Mouse (Mus musculus): Measurements from ENCODE around the gene Pif1.

Gene Pif1

DNA sequence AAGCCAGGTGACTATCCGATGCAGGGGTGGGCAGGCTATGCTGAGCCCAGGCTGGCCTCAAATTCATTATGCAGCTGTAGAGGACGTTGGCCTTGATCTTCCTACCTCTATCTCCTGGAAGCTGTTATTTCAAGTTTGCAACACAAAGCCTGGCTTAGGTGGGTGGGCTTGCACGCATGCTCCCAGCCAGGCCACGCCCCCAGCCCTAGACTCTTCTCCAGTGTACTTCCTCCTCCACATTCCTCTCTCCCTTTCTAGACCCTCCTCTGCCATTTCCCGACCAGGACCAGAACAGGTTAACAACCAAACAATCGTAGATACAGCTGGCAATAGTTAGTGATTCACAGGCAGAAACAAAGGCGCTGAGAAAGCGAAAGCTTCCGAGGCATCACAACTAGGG is 6.6 kb downstream of the Pif1 start:
- peak; percentile 97 for DNase-seq (ENCODE audit: low read depth, low spot score)

DNA sequence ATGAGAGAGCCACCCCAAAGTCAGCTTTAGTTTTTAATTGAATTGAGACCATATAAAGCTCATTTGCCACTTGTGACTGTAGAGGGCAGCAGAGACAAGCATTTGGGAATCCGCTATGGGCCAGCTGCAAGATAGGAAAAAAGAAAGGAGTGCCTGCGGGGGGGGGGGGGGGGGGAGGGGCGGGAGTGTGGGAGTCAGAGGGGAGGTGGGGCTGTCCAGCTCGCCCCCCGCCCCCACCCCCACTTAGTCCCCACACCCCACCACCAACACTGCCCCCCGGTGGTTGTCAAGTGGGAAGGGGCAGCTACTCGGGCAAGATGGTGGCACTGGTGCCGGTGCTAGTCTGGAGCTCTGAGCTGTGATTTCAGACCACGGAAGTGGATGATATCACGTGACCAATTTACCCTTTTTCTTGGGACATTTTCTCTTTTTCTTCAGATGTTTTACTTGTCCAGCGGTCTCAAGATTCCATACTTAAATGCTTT is 11.8 kb downstream of the Pif1 start:
- peak; percentile 88 for DNase-seq (ENCODE audit: low read depth, low spot score)

DNA sequence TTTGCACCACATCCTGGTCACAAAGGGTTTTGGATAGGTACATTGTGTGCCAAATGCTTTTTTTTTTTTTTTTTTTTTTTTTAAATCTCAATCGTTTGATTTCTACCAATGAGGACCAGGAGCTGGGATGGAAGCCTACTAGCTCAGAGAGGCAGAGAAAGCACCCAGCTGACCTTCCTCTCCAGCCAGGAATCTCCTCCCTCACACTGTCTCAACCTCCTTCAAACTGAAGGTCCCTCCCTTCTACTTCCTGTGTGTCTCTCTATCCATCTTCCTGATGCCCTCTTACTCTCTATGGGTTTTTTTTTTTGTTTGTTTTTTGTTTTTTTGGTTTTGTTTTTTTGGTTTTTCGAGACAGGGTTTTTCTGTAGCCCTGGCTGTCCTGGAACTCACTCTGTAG is 14.0 kb downstream of the Pif1 start:
- peak; percentile 81 for DNase-seq (ENCODE audit: low read depth, low spot score)

DNA sequence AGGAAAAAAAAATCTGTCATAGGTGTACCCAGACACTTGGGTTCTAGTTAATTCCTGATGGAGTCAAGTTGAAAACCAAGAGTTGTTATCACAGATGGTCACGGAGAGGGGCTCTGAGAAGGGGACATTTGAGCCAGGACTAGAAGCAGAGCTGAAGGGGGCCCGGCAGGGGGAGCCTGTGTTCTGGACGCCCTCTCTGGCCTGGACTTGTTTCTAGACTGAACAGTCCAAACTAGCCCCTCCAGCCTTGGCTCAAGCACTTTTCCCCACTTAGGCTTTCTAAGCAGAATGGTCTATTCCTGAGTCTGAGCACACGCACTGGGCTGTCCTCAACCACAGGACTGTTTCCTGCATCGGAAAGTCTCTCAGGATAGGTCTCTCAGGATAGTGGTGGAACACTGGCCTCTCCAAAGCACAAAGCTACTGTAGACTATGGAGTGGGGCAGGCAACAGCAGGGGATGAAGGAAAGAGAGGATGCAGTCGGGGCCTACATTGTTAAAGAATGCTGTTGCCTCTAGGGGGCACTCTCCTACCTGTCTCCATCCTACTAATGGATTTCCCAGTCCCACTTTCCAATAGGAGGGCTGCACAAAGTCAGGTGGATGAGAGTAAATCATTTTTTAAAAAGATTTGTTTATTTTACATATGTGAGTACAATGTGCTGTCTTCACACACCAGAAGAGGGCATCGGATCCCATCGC is 16.6 kb downstream of the Pif1 start:
- DNase-seq (ENCODE audit: low read depth, low spot score) = peak; percentile 80

DNA sequence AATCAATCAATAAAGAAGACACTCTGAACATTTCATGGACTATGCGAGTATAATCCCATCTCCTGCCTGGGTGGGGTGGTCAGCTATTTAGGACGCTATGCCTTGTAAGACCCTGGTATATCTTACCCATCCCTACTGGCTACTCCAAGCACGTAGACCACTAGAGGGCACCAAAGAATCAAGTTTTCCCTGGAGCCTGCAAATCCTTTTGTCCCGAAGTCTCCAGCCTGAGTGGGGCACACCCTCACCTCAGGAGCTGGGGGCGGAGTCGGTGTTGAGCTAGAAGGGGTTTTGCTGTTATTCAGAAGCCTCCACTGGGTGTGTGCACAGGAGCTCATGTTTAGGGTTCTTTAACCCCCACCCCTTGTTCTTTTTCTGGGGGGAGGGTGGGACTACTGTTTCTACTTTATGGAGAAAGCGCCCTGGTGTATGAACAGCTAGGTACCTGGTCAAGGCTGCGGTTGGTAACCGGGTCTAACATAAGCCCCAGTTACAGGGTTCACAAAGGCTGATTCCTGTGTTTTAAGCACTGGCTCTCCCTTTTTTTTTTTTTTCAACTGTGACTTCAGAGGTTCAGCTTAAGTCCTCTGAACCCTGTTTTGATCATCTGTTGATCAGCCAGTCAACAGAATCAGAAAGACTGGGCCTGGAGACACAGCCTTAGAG is 18.6 kb downstream of the Pif1 start:
- DNase-seq (ENCODE audit: low read depth, low spot score) = peak; percentile 99

DNA sequence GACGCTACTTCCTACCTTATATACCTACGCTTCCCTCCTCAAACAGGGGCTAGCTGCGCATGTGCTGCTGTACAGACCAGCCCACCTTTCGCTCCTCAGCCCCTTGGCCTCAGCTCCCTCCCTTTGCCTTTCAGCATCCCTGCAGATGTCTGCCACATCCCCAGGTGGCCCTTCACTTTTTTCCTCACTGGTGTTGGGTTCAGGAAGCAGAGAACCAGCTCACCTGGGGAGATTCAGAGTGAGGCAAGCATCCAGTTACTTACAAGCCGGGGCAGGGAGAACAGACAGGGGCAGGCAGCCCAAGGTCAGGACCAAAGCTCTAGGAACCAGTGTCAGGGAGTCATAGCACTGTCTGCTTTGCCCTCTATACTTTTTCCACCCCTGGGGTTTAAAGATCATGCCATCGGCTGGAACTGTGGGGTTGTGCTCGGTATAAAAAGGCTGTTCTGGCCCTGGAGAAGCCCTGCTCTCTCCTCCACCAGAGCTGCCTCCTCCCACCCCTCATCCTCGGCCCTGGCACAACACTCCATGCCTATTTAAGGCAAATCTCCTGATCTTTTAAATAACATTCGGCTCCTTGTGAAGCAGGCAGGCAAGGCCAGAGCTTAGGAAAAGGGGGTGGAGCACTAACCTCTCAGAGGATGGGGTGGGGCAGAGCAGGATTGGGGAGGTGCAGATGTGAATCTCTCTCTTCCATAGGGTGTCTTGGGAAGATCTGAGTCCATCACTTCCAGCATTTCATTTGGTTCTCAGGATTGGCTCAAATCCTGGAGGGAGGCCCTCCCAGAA is 19.6 kb downstream of the Pif1 start:
- DNase-seq (ENCODE audit: low read depth, low spot score) = peak; percentile 90

DNA sequence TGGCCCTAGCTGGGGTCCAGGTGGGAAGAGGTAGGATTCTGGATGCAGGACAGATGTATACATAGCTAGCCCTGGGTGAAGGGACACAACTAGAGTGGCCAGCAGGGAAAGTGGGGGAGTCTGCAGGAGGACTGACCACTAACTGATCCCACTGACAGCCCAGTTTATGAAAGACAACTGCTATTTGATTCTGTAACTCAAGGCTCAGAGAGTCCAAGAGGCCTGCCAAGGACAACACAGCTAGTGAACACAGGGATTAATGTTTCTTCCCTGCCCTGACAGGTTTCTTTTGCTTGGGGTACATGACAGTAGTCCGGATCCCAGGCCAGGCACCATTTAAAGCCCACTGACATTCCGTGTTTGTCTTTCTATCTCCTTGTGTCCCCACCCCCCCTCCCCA is 20.2 kb downstream of the Pif1 start:
- DNase-seq (ENCODE audit: low read depth, low spot score) = no peak

DNA sequence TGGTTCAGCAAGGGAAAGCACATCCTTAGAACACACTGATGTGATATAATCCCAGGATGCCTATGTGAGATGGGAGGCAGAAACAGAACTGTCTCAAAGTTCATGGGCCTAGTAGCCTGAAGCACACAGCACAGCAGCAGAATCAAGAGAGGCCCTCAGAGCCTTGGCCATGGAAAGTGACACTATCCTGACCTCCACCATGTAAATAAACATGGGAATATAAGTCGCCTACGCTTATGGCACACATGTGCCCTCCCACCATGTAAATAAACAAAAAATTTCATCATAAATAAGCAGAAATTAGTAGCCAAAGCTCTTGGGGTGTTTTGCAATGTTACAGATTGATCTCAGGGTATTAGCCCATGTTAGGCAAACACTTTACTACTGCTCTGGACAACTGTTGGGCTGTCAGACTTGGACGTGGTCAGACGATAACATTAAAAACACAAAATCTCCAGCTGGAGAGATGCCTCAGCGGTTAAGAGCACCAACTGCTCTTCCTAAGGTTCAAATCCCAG is 25.1 kb downstream of the Pif1 start:
- no peak for DNase-seq (ENCODE audit: low read depth, low spot score)

DNA sequence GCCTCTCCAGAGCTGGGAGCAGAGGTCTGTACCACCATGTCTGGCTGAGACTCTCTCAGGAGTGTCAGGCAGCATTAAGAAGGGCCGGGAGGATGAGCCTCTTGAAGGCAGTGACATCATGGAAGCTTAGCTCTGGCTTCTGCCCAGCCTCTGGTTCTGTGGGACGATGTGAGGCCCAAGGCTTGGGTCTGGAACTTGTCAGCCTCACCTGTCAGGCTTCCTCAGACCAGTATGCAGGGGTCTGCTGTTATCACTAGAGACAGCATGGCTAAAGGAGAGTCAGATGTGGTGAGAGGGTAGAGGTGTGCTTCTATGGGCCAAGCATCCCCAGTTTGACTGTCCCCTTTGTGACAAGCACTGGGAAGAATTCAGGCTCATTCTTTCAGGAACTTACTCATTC is 26.1 kb downstream of the Pif1 start:
- DNase-seq (ENCODE audit: low read depth, low spot score) = no peak

DNA sequence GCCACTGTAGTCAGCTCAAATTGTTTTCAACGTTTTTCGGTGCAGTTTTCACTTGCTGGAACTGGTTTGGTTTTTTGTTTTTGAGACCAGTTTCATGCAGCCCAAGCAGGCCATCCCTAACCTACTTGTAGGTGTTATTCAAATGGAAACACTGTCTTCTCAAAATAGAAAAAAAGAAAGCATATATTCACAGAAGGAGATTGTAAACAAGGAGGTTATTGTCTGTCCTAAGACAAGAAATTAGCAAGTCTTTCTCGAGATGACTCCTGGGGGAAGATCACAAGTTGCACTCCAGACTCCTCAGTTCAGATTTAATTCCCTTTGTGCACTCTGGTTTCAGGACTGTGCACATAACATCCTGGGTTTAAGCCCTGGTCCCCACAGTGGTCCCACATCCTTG is 32.4 kb downstream of the Pif1 start:
- peak; percentile 74 for DNase-seq (ENCODE audit: low read depth, low spot score)

DNA sequence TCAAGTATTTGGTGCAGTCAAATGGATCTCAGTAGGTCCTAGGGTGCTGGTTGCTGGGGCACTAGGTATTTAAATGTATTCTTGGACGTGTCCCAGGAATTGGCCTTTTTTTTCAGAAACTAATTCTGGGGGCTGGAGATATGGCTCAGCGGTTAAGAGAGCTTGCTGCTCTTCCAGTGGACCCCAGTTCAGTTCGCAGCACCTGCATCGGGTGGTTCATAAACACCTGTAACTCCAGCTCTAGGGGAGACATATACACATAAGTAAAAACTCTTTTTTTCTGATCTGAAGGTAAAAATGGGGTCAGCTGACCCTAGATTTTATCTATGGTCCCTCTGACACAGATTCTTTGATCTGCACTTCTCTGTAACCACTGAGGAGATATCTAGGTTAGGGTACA is 34.2 kb downstream of the Pif1 start:
- no peak for DNase-seq (ENCODE audit: low read depth, low spot score)

DNA sequence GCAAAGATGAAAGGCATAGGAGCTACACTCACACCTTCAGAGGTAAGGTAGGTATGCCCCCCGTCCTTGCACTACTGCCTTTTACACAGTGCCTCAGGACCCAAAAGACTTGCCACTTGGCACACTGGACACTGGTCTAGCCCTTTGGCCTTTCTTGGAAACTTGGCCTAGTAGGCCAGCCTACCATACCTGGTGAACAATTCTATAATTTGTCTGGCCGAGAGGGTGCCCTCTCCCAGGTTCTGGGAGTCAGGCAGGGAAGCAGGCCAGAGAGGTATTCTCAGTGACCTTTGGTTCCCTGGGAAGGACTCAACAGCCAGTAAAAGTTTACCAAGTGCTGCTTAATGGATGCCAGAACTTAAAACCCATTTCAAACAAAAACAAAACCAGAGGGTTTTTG is 34.7 kb downstream of the Pif1 start:
- DNase-seq (ENCODE audit: low read depth, low spot score) = no peak

DNA sequence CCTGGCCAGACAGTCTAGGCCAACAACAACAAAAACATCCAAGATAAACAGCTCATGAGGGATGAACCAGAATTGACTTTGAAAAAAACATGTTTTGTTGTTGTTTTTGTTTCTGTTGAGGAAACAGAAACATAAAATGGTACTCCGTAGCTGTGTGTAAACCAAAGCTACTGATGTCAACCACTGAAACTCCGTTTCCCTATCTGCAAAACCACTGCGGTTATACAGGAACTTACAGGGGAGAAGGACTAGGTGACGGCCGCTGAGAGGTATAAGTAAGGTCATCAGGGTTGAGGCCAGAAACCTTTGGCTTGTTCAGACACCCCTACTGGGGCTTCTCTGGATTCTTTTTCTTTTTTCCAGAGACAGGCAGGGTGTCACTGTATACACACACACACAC is 35.9 kb downstream of the Pif1 start:
- DNase-seq (ENCODE audit: low read depth, low spot score) = no peak

DNA sequence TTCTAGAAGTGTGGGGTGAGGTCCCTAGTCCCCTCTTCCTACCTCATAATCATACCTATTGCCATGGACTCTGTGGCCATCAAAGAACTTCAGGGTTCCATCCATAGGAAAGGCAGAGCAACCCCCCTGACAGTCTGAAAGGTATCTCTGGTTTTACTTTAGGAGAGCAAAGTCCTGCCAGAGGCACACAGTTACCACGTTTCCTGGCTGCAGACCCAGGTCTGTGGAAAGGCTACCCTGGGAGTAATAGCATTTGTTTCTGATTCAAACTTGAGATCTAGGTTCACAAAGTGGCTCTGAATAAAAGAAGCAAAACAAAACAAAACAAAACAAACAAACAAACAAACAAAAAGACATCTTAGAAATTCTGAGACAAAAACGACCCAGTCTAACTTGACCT is 37.3 kb downstream of the Pif1 start:
- DNase-seq (ENCODE audit: low read depth, low spot score) = no peak

DNA sequence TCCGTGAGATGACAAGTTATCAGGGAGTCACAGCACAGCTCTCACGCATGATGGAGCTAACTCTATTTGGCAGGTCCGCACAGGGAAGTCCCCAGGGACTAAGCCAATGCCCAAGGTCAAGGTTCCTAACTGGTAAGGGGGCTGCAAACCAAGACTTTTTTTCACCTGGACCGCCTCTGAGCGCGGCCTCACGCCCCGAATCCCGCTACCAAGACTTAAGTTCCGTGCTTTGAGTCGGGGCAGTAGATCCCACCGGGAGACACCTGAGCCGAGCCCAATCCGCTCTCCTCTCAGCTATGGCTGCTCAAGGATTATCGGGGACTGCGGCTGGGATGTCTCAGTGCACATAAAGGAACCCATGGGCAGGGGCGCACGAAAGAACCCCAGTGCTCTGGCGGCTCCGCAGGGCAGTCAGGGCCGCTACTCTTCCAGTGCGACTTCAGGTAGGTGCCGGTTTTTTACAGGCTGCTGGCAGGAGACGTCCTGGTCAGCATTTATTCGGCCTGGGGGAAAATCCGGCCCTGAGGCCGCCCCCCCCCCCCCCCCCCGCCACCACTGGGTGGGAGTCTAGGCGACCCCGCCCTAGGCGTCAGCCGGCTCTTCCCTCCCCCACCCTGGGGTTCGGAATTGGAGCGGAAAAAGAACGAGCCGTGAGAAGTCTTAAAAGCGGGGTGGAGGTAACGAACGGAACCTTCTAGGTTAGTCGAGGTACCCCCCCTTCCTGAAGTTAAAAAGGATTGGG is 42.2 kb downstream of the Pif1 start, which contains the start of gene Rbpms2:
Gene Rbpms2, plus strand, starts transcription at position 624 of the 742 bp plus-strand sequence.
- peak; percentile 78 for DNase-seq (ENCODE audit: low read depth, low spot score)

DNA sequence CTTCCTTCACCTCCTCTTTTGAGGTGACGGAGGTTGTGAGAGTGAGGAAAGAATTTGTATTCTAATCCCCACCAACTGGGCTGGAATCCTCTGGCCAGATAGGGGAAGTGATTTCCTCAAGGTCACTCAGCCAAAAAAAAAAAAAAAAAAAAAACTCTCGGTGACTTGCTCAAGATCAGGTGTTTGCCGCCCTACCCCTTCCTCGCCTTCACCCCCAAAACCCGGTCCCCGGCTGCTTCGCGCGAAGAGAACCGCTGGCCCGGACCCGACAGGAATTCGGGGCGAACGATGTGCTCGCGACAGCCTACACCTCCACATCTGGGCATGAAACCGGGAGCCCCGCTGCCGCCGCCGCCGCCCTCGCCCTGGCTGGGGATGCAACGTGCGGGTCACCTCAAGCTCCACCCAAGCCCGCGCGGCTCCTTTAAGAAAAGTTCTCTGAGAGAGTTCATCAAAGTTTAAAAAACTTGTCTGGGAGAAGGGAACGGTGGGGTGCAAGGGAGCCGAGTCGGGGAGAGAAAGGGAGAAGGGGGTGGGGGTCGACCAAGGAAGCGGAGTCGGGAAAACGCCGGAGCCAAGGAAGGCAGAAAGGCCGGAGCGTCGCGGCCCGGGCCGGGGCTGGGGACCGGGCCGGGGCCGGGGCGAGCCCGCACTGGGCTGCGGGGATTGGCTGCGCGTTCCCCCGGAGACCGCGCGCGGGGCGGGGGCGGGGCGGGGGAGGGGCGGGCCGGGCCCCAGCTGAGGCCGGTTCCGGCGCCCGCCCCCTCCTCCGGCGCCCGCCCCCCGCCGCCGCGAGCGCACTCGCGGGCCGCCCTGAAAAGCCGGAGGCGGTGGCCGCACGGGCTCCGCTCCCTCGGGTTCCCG is 43.0 kb downstream of the Pif1 start:
- peak; percentile 59 for DNase-seq (ENCODE audit: low read depth, low spot score)

DNA sequence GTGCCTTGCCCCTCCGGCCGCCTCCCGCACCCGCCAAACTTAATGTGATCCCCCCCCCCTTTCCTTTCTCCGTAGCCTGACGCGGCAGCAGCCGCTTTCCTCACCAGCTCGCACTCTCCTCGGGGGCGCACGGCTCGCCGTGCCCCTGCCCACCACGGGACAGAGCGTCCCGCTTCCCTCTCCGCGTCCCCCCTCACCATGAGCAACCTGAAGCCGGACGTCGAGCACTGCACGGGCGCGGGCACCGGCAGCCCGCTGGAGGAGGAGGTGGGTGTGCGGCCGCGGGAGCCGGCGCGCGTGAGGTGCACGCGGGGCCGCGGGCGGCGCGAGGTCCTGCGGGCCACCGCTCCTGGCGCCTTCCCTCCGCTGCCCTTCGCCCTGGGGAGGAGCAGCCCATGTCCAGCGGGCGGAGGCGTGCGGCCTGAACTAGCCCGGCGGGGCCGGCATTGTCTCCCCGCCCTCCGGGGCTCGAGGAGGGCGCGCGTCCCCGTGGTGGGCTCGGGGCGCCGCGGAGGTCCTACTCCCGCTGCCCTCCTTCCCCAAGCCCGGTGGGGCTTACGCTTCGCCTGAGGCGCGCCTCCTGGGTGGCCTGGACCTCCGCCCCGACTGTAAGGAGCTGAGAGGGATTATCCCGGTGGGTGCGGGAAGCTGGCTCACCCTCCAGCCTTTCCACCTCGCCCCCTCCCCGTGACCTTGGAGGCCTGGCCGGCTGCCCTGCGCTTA is 43.8 kb downstream of the Pif1 start:
- DNase-seq (ENCODE audit: low read depth, low spot score) = no peak

DNA sequence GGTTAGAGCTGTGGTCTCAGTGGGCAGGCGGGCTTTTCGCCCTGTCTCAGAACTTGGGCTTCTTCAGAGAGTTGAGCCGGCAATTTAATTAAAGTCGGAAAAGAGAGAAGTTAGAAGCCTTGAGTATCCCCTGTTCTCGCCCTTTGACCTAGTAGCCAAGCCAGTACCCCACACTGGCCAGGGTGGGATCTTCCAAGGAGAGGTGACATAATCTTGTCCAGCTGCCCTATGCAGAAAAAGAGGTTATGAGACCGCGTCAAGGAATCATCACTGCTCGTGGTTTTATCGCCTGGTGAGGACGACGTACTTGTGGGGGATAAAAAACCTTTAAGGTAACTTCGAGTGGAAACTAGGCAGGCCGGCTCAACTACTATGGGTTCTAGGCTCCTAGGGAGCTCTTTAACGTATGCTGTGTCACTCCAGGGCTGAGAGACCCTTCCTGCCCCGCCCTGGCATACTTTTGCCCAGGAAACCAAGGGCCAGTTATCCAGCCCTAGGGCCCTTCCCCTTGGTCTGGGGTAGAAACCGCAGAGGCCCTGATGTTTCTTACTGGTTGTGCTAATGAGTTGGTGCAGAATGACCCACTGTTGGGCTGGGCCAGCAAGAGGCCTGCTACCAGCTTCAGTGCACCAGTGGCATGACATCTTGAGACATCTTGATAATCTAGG is 44.5 kb downstream of the Pif1 start:
- no peak for DNase-seq (ENCODE audit: low read depth, low spot score)

DNA sequence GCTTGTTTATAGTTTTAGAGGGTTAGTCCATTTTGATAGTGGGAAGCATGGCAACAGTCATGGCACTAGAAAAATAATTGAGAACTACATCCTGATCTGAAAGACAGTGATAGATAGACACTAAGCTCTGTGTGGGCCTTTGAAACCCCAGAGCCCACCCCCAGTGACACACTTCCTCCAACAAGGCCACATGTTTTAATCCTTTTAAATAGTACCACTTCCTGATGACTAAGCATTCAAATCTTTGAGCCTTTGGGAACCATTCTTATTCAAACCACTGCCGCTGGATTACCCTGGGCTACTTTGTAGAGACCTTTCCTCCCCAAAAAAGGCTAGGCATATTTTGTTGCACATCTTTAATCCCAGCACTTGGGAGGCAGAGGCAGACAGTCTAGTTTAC is 48.8 kb downstream of the Pif1 start:
- DNase-seq (ENCODE audit: low read depth, low spot score) = peak; percentile 70
